Mouse (Mus musculus): ENCODE measurements around the gene Tax1bp3. TPM values are rescaled to one million over a fixed set of nuclear protein-coding genes. Genes with fewer than 3 reads are reported as not detected.
A peak's percentile ranks its signal among the peaks of the same experiment; 100 is the strongest.

Gene Tax1bp3
- polyA plus RNA-seq, 2 experiments, result 106 to 224 TPM

- no peak overlapping the region for H3K4me2 ChIP-seq (replicated peaks; ENCODE audit: low read depth, low read length, severe bottlenecking)
- DNase-seq (ENCODE audit: low spot score) (no peak), ATAC-seq (ENCODE audit: low FRiP score, low read depth) (no peak)
- no peaks in the 10 kb centered on the region for H3K36me3 ChIP-seq (ENCODE audit: control insufficient read depth, insufficient read depth, low read length)
- TF ChIP-seq POLR2A (IDR thresholded peaks at IDR 0.05; ENCODE audit: borderline replicate concordance, extremely low read depth, insufficient read depth, insufficient read length), result no peak
- no peak overlapping the region for H3K9ac ChIP-seq (ENCODE audit: low read depth, low read length, severe bottlenecking)
- H3K4me1 ChIP-seq (ENCODE audit: control insufficient read depth, insufficient read depth, low read length), result peaks cover 6% of the 10 kb centered on the region; the same call in 1 of the 2 replicates
- H3K27me3 ChIP-seq (ENCODE audit: control insufficient read depth, insufficient read depth, low read length), result peaks cover 25% of the 10 kb centered on the region
- no peak overlapping the region for H3K27ac ChIP-seq (replicated peaks; ENCODE audit: low read depth, low read length)
- WGBS, result 60% methylated on average over 5 of the region's 5 CpGs
- no peaks in the 10 kb centered on the region for H3K9me3 ChIP-seq (ENCODE audit: control insufficient read depth, low read length)
- no peak overlapping the region for H3K4me3 ChIP-seq (replicated peaks; ENCODE audit: low read length)
Measured at GRCm38 (mm10) chr11:73162284-73162683, 14.6 kb upstream of the Tax1bp3 start.

GRCm38 (mm10) chr11:73168071-73168470 is 8.8 kb upstream of the Tax1bp3 start:
- 83% methylated on average over 8 of the region's 8 CpGs for WGBS
- no peak for ATAC-seq (ENCODE audit: low FRiP score, low read depth)
- no peak overlapping the region for H3K9ac ChIP-seq (ENCODE audit: low read depth, low read length, severe bottlenecking)

GRCm38 (mm10) chr11:73168576-73168975 is 8.3 kb upstream of the Tax1bp3 start:
- WGBS, result 79% methylated on average over 6 of the region's 6 CpGs

More at GRCm38 (mm10) chr11:73168071-73168470, 8.8 kb upstream of the Tax1bp3 start:
- no peak for TF ChIP-seq POLR2A (IDR thresholded peaks at IDR 0.05; ENCODE audit: borderline replicate concordance, extremely low read depth, insufficient read depth, insufficient read length)
- H3K27me3 ChIP-seq (ENCODE audit: control insufficient read depth, insufficient read depth, low read length), result no peaks in the 10 kb centered on the region
- H3K4me2 ChIP-seq (replicated peaks; ENCODE audit: low read depth, low read length, severe bottlenecking), result no peak overlapping the region
- H3K36me3 ChIP-seq (ENCODE audit: control insufficient read depth, insufficient read depth, low read length), result no peaks in the 10 kb centered on the region
- H3K4me1 ChIP-seq (ENCODE audit: control insufficient read depth, insufficient read depth, low read length), result peaks cover 9% of the 10 kb centered on the region; the same call in 1 of the 2 replicates
- H3K27ac ChIP-seq (replicated peaks; ENCODE audit: low read depth, low read length), result no peak overlapping the region
- no peak for DNase-seq (ENCODE audit: low spot score)
- H3K9me3 ChIP-seq (ENCODE audit: control insufficient read depth, low read length), result no peaks in the 10 kb centered on the region
- H3K4me3 ChIP-seq (replicated peaks; ENCODE audit: low read length), result no peak overlapping the region

GRCm38 (mm10) chr11:73169231-73169630 is 7.7 kb upstream of the Tax1bp3 start:
- Histone ChIP-seq H3K4me1 (ENCODE audit: control insufficient read depth, insufficient read depth, low read length) (peaks cover 9% of the 10 kb centered on the region; the same call in 1 of the 2 replicates), H3K27ac (replicated peaks; ENCODE audit: low read depth, low read length) (no peak overlapping the region), H3K9me3 (ENCODE audit: control insufficient read depth, low read length) (no peaks in the 10 kb centered on the region), H3K4me2 (replicated peaks; ENCODE audit: low read depth, low read length, severe bottlenecking) (no peak overlapping the region), H3K4me3 (replicated peaks; ENCODE audit: low read length) (no peak overlapping the region), H3K9ac (ENCODE audit: low read depth, low read length, severe bottlenecking) (no peak overlapping the region), H3K36me3 (ENCODE audit: control insufficient read depth, insufficient read depth, low read length) (peaks cover 11% of the 10 kb centered on the region), H3K27me3 (ENCODE audit: control insufficient read depth, insufficient read depth, low read length) (no peaks in the 10 kb centered on the region)
- ATAC-seq (ENCODE audit: low FRiP score, low read depth), result no peak
- no peak for TF ChIP-seq POLR2A (IDR thresholded peaks at IDR 0.05; ENCODE audit: borderline replicate concordance, extremely low read depth, insufficient read depth, insufficient read length)
- 48% methylated on average over 4 of the region's 4 CpGs for WGBS
- DNase-seq (ENCODE audit: low spot score), result peak; percentile 35

More at GRCm38 (mm10) chr11:73168576-73168975, 8.3 kb upstream of the Tax1bp3 start:
- peaks cover 4% of the 10 kb centered on the region; the same call in 1 of the 2 replicates for H3K36me3 ChIP-seq (ENCODE audit: control insufficient read depth, insufficient read depth, low read length)
- no peaks in the 10 kb centered on the region for H3K27me3 ChIP-seq (ENCODE audit: control insufficient read depth, insufficient read depth, low read length)
- H3K4me3 ChIP-seq (replicated peaks; ENCODE audit: low read length), result no peak overlapping the region
- no peak overlapping the region for H3K9ac ChIP-seq (ENCODE audit: low read depth, low read length, severe bottlenecking)
- no peak for TF ChIP-seq POLR2A (IDR thresholded peaks at IDR 0.05; ENCODE audit: borderline replicate concordance, extremely low read depth, insufficient read depth, insufficient read length)
- no peak for DNase-seq (ENCODE audit: low spot score)
- no peak overlapping the region for H3K4me2 ChIP-seq (replicated peaks; ENCODE audit: low read depth, low read length, severe bottlenecking)
- no peaks in the 10 kb centered on the region for H3K9me3 ChIP-seq (ENCODE audit: control insufficient read depth, low read length)
- no peak overlapping the region for H3K27ac ChIP-seq (replicated peaks; ENCODE audit: low read depth, low read length)
- no peak for ATAC-seq (ENCODE audit: low FRiP score, low read depth)
- H3K4me1 ChIP-seq (ENCODE audit: control insufficient read depth, insufficient read depth, low read length), result peaks cover 9% of the 10 kb centered on the region; the same call in 1 of the 2 replicates

- 0 out of 2 replicates have a peak overlapping the region, but pooled peaks have one; percentile 7 for H3K9ac ChIP-seq (ENCODE audit: low read depth, low read length, severe bottlenecking)
- no peak for TF ChIP-seq POLR2A (IDR thresholded peaks at IDR 0.05; ENCODE audit: borderline replicate concordance, extremely low read depth, insufficient read depth, insufficient read length)
- peaks cover 21% of the 10 kb centered on the region for H3K4me1 ChIP-seq (ENCODE audit: control insufficient read depth, insufficient read depth, low read length)
- WGBS, result 38% methylated on average over 5 of the region's 5 CpGs
- H3K27ac ChIP-seq (replicated peaks; ENCODE audit: low read depth, low read length), result peak overlapping the region; percentile 52; the same call in 1 of the 2 replicates
- H3K27me3 ChIP-seq (ENCODE audit: control insufficient read depth, insufficient read depth, low read length), result no peaks in the 10 kb centered on the region
- H3K4me2 ChIP-seq (replicated peaks; ENCODE audit: low read depth, low read length, severe bottlenecking), result no peak overlapping the region
- no peaks in the 10 kb centered on the region for H3K9me3 ChIP-seq (ENCODE audit: control insufficient read depth, low read length)
- no peak; the same call in 1 of the 2 replicates for ATAC-seq (ENCODE audit: low FRiP score, low read depth)
- DNase-seq (ENCODE audit: low spot score), result peak; percentile 74
- no peak overlapping the region for H3K4me3 ChIP-seq (replicated peaks; ENCODE audit: low read length)
- H3K36me3 ChIP-seq (ENCODE audit: control insufficient read depth, insufficient read depth, low read length), result peaks cover 20% of the 10 kb centered on the region
Measured at GRCm38 (mm10) chr11:73172186-73172585, 4.7 kb upstream of the Tax1bp3 start.

Measured in limb, embryonic 14.5 days (tissue).